Mouse (Mus musculus): Measurements from ENCODE around the gene Syne4. TPM values are rescaled to one million over a fixed set of nuclear protein-coding genes. Genes with fewer than 3 reads are reported as not detected.
A peak's percentile ranks its signal among the peaks of the same experiment; 100 is the strongest.

Gene Syne4
- polyA plus RNA-seq, 1 experiment from 2014 or later: 72.9 TPM

DNA sequence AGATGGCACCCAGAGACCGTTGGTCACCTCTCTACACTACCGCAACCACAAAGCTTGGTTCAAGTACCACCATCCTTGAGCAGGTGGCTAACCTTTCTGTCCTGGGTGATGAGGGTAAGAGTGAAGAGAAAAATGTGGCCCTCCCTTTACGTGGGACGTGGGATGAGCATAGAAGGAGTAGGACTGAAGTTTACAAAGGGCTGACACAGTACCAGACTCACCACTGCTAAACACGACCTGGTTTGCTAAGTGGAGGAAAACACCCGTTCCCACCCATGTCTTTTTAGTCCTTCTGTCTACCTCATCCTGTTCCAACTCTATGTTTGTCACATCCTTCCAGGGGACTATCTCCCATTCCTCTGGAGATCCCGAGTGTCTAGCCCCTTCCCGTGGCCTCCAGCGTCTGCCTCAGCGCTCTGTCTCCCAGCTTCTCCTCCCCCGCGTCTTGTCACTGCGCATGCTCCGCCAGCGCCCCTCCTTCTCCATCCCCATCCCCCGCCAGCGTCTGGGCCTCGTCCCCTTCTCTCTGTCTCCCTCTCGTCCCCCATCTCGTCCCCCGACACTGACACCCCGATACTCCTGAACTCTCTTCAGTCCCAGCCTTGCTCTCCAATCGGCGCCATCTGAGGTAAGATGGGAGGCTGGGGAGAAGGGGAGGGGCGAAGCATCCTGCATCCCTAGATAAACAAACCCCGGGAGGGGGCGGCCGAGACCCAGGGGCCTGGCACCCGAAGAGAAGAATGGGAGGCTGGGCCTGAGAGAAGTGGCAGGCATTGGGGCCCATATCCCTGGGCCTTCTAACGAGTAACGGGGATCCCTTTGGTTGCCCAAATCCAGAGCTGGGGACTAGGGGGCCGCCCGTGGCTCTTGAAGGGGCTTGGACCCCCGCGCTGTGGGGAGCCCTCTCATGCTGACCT, 23.1 kb upstream of the Syne4 start, which contains the start of gene Clip3:
TSS of gene Clip3 (plus strand) at position 514 of the 917 bp plus-strand sequence.
- peak; percentile 77 for ATAC-seq (ENCODE audit: low FRiP score, low TSS enrichment)
- H3K4me1 ChIP-seq (ENCODE audit: control insufficient read depth, insufficient read depth, low read length): peaks cover 16% of the 10 kb centered on the region

DNA sequence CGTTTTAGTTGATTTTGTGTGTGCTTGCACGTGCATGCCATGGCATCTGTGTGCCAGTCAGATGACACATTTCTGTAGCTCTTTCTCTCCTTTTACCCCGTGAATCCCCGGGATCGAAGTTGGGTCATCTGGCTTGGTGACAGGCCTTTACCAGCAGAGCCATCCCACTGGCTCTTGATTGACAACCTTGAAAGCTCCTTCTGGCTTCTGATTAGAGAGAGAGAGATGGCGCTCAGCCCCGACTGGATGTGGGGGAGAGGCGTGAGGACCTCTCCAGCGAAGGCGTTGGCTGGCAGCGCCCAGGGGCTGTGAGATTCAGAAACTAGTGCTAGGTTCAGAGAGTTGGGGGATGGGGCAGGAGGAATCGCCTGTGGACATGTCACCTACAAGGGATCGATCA, 20.8 kb upstream of the Syne4 start:
- no peak overlapping the region for H3K4me3 ChIP-seq (ENCODE audit: low read length)
- H3K27ac ChIP-seq (ENCODE audit: low read depth, low read length): no peak overlapping the region
- peaks cover 16% of the 10 kb centered on the region for H3K4me1 ChIP-seq (ENCODE audit: control insufficient read depth, insufficient read depth, low read length)
- no peak overlapping the region for H3K4me2 ChIP-seq (replicated peaks; ENCODE audit: low read depth, low read length)
- WGBS: 85% methylated on average over 13 of the region's 13 CpGs
- peaks cover 34% of the 10 kb centered on the region for H3K36me3 ChIP-seq (ENCODE audit: control insufficient read depth, insufficient read depth, low read length)
- no peaks in the 10 kb centered on the region for H3K9me3 ChIP-seq (ENCODE audit: control insufficient read depth, low read length)
- H3K9ac ChIP-seq (ENCODE audit: low read depth, low read length): no peak overlapping the region; the same call in 1 of the 2 replicates
- no peak for ATAC-seq (ENCODE audit: low FRiP score, low TSS enrichment)
- no peaks in the 10 kb centered on the region for H3K27me3 ChIP-seq (ENCODE audit: control insufficient read depth, insufficient read depth, low read length)

More for the DNA sequence above, 23.1 kb upstream of the Syne4 start, which contains the start of gene Clip3:
- no peaks in the 10 kb centered on the region for H3K9me3 ChIP-seq (ENCODE audit: control insufficient read depth, low read length)
- peak within 1 kb of the TSS; percentile 81 for H3K4me2 ChIP-seq (replicated peaks; ENCODE audit: low read depth, low read length)
- peak within 1 kb of the TSS; percentile 59; the same call in 1 of the 2 replicates for H3K27ac ChIP-seq (ENCODE audit: low read depth, low read length)
- 5% methylated on average over 34 of the region's 35 CpGs for WGBS
- peak within 1 kb of the TSS; percentile 86 for H3K4me3 ChIP-seq (ENCODE audit: low read length)
- peaks cover 14% of the 10 kb centered on the region for H3K36me3 ChIP-seq (ENCODE audit: control insufficient read depth, insufficient read depth, low read length)
- H3K9ac ChIP-seq (ENCODE audit: low read depth, low read length): peak within 1 kb of the TSS; percentile 79
- no peaks in the 10 kb centered on the region for H3K27me3 ChIP-seq (ENCODE audit: control insufficient read depth, insufficient read depth, low read length)

DNA sequence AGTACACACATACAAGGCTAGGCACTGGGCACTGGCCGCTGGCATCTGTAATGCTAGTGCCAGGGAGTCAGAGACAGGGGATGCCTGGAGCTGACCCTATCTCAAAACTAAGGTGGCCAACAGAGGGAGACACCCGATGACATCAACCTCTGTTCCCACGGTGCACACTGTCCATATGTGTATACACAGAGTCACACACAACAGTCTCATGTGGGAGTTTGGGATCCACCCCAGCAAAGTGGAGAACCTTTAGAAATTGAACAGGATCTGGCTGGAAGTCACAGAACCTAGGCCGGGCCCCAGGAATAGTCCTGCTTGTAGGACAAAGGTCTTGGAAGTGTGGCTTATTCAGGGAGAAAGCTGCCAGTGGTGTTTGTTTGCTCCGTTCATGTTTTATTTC, 20.3 kb upstream of the Syne4 start:
- Histone ChIP-seq H3K27ac (ENCODE audit: low read depth, low read length) (no peak overlapping the region), H3K27me3 (ENCODE audit: control insufficient read depth, insufficient read depth, low read length) (no peaks in the 10 kb centered on the region), H3K9ac (ENCODE audit: low read depth, low read length) (no peak overlapping the region; the same call in 1 of the 2 replicates), H3K4me1 (ENCODE audit: control insufficient read depth, insufficient read depth, low read length) (peaks cover 16% of the 10 kb centered on the region), H3K9me3 (ENCODE audit: control insufficient read depth, low read length) (no peaks in the 10 kb centered on the region), H3K36me3 (ENCODE audit: control insufficient read depth, insufficient read depth, low read length) (peaks cover 39% of the 10 kb centered on the region), H3K4me2 (replicated peaks; ENCODE audit: low read depth, low read length) (no peak overlapping the region), H3K4me3 (ENCODE audit: low read length) (no peak overlapping the region)
- ATAC-seq (ENCODE audit: low FRiP score, low TSS enrichment): no peak
- WGBS: 86% methylated on average over 5 of the region's 5 CpGs

DNA sequence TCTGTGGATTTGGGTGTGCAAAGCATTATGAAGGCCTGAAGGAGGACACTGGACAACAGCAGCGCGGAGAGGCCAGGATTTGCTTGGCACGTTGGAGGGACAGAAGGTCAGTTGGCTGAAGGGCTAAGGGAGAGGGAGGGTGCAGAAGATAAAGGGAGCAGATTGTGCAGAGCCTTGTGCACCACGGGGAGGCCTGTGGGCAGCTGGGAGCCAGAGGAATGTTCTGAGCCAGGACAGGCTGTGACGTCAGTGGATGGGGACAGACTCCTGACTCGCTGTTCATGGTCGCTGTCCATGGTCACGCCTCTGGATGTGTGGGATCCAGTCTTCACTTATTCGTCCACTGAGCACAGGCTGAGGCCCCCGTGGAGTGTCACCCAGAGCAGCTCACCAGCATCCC, 19.5 kb upstream of the Syne4 start:
- 68% methylated on average over 10 of the region's 10 CpGs for WGBS
- peaks cover 44% of the 10 kb centered on the region for H3K36me3 ChIP-seq (ENCODE audit: control insufficient read depth, insufficient read depth, low read length)
- no peak for ATAC-seq (ENCODE audit: low FRiP score, low TSS enrichment)

DNA sequence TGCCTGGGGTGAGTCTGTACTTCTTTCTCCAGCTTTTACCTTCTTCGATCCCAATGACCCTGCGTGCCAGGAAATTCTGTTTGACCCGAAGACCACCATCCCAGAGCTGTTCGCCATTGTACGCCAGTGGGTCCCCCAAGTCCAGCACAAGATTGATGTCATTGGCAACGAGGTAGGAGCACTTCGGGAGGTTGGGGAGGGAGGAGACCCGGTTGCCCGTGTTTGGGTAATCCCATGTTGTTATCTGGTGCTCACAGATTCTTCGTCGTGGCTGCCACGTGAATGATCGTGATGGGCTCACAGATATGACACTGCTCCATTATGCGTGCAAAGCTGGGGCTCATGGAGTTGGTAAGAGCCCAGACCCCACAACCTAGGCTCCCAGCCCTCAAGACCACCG, 17.8 kb upstream of the Syne4 start:
- no peaks in the 10 kb centered on the region for H3K9me3 ChIP-seq (ENCODE audit: control insufficient read depth, low read length)
- no peak overlapping the region for H3K4me2 ChIP-seq (replicated peaks; ENCODE audit: low read depth, low read length)
- no peak overlapping the region for H3K27ac ChIP-seq (ENCODE audit: low read depth, low read length)
- no peak overlapping the region for H3K4me3 ChIP-seq (ENCODE audit: low read length)
- H3K9ac ChIP-seq (ENCODE audit: low read depth, low read length): no peak overlapping the region
- WGBS: 95% methylated on average over 15 of the region's 15 CpGs
- peaks cover 46% of the 10 kb centered on the region for H3K36me3 ChIP-seq (ENCODE audit: control insufficient read depth, insufficient read depth, low read length)
- no peak for ATAC-seq (ENCODE audit: low FRiP score, low TSS enrichment)
- H3K4me1 ChIP-seq (ENCODE audit: control insufficient read depth, insufficient read depth, low read length): peaks cover 8% of the 10 kb centered on the region
- no peaks in the 10 kb centered on the region for H3K27me3 ChIP-seq (ENCODE audit: control insufficient read depth, insufficient read depth, low read length)

More for the DNA sequence above, 19.5 kb upstream of the Syne4 start:
- H3K4me2 ChIP-seq (replicated peaks; ENCODE audit: low read depth, low read length): no peak overlapping the region
- no peak overlapping the region for H3K9ac ChIP-seq (ENCODE audit: low read depth, low read length)
- H3K9me3 ChIP-seq (ENCODE audit: control insufficient read depth, low read length): no peaks in the 10 kb centered on the region
- H3K4me3 ChIP-seq (ENCODE audit: low read length): no peak overlapping the region
- H3K27me3 ChIP-seq (ENCODE audit: control insufficient read depth, insufficient read depth, low read length): no peaks in the 10 kb centered on the region
- peaks cover 16% of the 10 kb centered on the region for H3K4me1 ChIP-seq (ENCODE audit: control insufficient read depth, insufficient read depth, low read length)
- no peak overlapping the region for H3K27ac ChIP-seq (ENCODE audit: low read depth, low read length)

DNA sequence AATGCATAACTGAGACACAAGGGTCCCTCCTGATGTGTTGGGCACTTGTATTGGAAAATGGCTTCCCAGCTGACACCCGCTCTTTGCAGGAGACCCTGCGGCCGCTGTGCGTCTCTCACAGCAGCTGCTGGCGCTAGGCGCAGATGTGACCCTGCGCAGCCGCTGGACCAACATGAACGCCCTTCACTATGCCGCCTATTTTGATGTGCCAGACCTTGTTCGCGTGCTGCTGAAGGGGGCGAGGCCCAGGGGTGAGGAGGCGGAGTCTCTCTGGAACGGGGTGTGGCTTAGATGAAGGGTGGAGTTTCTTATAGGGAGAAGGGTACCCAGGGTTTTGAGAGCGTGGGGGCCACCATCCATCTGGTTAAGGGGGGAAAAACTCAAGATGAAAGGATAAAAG, 17.3 kb upstream of the Syne4 start:
- peaks cover 51% of the 10 kb centered on the region for H3K36me3 ChIP-seq (ENCODE audit: control insufficient read depth, insufficient read depth, low read length)

DNA sequence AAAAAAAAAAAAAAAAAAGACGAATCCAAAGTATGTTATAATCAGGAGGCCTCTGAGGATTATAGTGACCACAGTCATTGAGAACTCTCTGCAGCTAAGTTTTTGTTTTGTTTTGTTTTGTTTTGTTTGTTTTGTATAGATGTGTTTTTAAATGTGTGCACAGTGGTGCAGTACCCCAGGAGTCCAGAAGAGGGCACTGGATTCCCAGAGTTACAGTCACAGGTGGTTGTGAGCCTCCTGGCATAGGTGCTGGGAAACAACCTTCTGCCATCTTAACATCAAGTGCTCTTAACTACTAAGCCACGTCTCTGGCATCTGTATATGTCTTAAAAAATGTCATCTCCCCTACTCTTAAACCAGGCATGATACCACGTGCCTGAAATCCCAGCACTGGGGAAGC, 13.7 kb upstream of the Syne4 start:
- no peaks in the 10 kb centered on the region for H3K4me1 ChIP-seq (ENCODE audit: control insufficient read depth, insufficient read depth, low read length)
- WGBS: 47% methylated on average over 3 of the region's 3 CpGs
- no peaks in the 10 kb centered on the region for H3K9me3 ChIP-seq (ENCODE audit: control insufficient read depth, low read length)
- H3K36me3 ChIP-seq (ENCODE audit: control insufficient read depth, insufficient read depth, low read length): peaks cover 58% of the 10 kb centered on the region
- no peak overlapping the region for H3K4me3 ChIP-seq (ENCODE audit: low read length)
- H3K9ac ChIP-seq (ENCODE audit: low read depth, low read length): no peak overlapping the region
- H3K27ac ChIP-seq (ENCODE audit: low read depth, low read length): no peak overlapping the region
- H3K4me2 ChIP-seq (replicated peaks; ENCODE audit: low read depth, low read length): no peak overlapping the region
- H3K27me3 ChIP-seq (ENCODE audit: control insufficient read depth, insufficient read depth, low read length): no peaks in the 10 kb centered on the region
- ATAC-seq (ENCODE audit: low FRiP score, low TSS enrichment): no peak

More for the DNA sequence above, 17.3 kb upstream of the Syne4 start:
- Histone ChIP-seq H3K27ac (ENCODE audit: low read depth, low read length) (no peak overlapping the region), H3K9me3 (ENCODE audit: control insufficient read depth, low read length) (no peaks in the 10 kb centered on the region), H3K4me3 (ENCODE audit: low read length) (no peak overlapping the region), H3K4me1 (ENCODE audit: control insufficient read depth, insufficient read depth, low read length) (peaks cover 4% of the 10 kb centered on the region), H3K27me3 (ENCODE audit: control insufficient read depth, insufficient read depth, low read length) (no peaks in the 10 kb centered on the region), H3K9ac (ENCODE audit: low read depth, low read length) (no peak overlapping the region), H3K4me2 (replicated peaks; ENCODE audit: low read depth, low read length) (no peak overlapping the region)
- WGBS: 86% methylated on average over 16 of the region's 16 CpGs
- no peak for ATAC-seq (ENCODE audit: low FRiP score, low TSS enrichment)

DNA sequence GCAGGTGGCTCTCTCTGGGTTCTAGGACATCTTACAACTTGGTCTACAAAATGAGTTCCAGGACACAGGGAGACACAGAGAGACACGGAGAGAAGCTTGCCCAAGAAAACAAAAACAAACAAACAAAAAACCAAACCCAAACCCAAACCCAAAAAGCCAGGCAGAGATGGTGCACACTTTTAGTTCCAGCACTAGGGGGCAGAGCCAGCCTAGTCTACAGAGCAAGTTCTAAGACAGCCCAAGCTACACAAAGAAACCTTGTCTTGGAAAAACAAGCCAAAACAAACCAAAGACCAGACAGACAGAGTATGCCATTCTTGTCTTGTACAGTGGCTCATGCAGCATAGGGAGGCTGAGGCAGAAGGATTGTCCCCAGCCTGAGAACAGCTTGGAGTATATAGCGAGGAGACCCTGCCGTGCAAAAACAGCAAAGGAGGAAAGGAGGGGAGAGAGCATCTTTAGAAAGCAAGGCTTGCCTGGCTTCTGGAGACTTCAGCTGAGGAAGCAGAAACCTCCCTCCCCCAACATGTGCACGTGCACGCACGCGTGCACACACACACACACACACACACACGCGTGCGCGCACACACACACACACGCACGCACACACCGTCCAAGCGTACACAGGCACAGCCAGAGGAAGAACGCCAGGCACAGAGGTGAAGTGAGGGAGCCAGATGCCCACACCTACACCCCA, 8.4 kb upstream of the Syne4 start:
- no peak overlapping the region for H3K4me3 ChIP-seq (ENCODE audit: low read length)
- no peak overlapping the region for H3K9ac ChIP-seq (ENCODE audit: low read depth, low read length)
- H3K9me3 ChIP-seq (ENCODE audit: control insufficient read depth, low read length): no peaks in the 10 kb centered on the region
- no peak for ATAC-seq (ENCODE audit: low FRiP score, low TSS enrichment)
- no peaks in the 10 kb centered on the region for H3K27me3 ChIP-seq (ENCODE audit: control insufficient read depth, insufficient read depth, low read length)
- H3K4me2 ChIP-seq (replicated peaks; ENCODE audit: low read depth, low read length): no peak overlapping the region
- H3K4me1 ChIP-seq (ENCODE audit: control insufficient read depth, insufficient read depth, low read length): peaks cover 8% of the 10 kb centered on the region; the same call in 1 of the 2 replicates
- peaks cover 33% of the 10 kb centered on the region for H3K36me3 ChIP-seq (ENCODE audit: control insufficient read depth, insufficient read depth, low read length)
- H3K27ac ChIP-seq (ENCODE audit: low read depth, low read length): no peak overlapping the region
- WGBS: 88% methylated on average over 16 of the region's 16 CpGs

Measured in kidney, embryonic 14.5 days (tissue).